Mouse (Mus musculus) thymus, postnatal 4 days (tissue): Measurements from ENCODE around the gene Pgr.

Source experiments
- DNase-seq: peaks from one replicate; pipeline ENCODE4 v3.0.0; 2021

The Pgr gene

DNA sequence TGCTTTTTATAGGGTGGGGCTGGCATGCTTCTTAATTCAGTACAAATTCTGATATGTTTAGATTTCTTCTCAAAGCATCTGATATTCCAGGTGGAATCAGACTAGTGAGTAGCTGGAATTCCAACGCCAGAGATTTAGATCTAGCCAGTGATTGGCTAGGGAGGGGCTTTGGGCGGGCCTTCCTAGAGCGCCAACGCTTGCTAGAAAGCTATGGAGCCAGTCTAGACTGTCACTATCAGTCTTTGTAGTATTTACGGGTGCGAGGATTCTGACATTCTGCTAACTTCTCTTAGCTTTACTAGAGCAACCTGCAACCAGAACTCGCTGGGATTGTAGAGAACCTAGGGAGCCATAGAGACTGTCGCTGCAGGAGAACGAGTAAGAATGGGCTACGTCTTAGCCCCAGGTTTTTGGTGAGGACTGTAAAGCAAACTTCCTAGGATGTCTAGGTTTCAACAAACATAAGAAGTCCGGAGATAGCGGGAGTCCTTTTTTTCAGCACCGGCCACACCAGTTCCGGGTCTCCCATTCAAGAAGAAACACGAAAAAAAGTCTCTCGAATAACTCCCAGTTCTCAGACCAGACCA lies at the start of gene Pgr:
Gene Pgr (plus strand): TSS at position 218 of the 587 bp plus-strand sequence.
- no peak for DNase-seq

DNA sequence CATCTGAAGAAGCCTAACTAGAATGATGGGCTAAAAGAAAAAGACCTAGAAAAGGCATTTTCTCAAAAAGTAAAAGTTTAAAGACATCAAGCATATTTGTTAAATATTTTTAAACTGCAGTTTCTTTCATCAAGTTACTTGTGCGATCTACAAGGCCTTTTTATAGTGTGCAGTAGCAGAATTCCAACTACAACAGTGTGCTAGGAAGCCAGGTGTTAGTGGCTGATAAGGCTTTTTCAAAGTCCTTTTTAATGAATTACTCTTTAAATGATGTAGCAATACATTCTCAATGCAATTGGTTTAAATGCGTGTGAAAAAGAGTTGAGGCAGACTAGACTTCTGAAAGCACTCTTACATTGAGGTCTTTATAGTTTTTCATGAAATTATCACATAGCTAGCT lies 42.2 kb upstream of the Pgr start:
- DNase-seq = no peak

DNA sequence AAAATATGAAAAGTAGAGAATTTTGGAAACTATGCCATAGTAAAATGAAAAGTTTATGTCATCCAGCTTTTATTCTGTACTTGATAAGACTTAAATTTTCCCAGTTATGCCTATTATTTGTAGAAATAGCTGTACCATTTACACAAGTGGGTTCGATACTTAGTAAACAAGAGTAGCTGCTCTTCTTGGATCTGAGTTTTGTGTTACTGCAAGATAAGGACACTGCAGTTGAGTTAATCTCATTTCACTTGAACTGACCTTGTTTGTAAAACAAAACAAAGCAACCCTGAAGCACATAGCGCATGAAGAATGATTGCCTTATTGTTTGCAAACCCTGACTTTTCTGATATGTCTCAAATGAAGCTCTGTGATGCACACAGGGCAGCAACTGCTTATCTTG lies 31.1 kb upstream of the Pgr start:
- DNase-seq = no peak

DNA sequence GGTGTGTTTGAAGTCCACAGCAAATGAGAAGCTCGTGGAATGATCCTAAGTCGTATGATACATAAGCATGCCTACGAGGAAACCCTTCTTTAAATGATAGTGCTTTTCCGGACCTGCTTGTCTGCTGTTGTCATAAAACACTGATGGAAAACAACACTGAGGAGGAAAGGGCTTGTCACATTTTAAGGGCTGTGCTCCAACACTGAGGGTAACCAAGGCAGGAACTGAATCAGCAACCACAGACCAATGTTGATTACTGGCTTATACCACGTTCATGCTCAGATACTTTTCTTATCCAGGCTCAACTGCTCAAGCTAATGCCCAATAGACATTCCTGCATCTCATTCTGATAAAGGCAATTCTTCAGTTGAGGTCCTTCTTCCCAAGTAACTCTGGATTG lies 4.4 kb upstream of the Pgr start:
- no peak for DNase-seq

DNA sequence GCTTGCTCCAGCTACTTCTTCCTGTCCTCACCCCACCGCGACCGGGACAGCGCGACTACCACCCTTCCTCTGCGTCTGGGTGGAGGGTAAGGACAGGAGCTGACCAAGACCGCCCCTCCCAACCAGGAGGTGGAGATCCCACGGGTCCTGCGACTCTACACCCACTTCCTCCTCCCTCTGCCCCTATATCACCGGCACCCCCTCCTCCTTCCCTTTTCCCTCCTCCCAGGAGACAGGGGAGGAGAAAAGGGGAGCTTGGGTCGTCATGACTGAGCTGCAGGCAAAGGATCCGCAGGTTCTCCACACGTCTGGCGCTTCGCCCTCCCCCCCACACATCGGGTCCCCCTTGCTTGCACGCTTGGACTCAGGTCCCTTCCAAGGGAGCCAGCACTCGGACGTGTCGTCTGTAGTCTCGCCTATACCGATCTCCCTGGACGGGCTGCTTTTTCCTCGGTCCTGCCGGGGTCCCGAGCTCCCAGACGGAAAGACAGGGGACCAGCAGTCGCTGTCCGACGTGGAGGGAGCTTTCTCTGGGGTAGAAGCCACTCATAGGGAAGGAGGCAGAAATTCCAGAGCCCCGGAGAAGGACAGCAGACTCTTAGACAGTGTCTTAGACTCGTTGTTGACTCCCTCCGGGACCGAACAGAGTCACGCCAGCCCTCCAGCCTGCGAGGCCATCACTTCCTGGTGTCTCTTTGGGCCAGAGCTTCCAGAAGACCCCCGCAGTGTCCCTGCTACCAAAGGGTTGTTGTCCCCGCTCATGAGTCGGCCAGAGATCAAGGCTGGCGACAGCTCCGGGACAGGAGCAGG lies 775 bp downstream of the Pgr start:
- DNase-seq = peak; percentile 9

GRCm38 (mm10) chr9:8901013-8901646 lies 1.5 kb downstream of the Pgr start:
- peak; percentile 6 for DNase-seq

DNA sequence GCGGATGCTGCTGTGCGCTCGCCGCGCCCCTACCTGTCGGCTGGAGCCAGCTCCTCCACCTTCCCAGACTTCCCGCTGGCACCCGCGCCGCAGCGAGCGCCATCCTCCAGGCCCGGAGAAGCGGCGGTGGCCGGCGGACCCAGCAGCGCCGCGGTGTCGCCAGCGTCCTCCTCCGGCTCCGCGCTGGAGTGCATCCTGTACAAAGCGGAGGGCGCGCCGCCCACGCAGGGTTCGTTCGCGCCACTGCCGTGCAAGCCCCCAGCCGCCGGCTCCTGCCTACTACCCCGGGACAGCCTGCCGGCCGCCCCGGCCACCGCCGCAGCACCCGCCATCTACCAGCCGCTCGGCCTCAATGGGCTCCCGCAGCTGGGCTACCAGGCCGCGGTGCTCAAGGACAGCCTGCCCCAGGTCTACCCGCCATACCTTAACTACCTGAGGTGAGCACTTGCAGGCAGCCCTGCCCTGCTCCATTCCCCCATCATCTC lies 2.1 kb downstream of the Pgr start:
- peak; percentile 20 for DNase-seq

DNA sequence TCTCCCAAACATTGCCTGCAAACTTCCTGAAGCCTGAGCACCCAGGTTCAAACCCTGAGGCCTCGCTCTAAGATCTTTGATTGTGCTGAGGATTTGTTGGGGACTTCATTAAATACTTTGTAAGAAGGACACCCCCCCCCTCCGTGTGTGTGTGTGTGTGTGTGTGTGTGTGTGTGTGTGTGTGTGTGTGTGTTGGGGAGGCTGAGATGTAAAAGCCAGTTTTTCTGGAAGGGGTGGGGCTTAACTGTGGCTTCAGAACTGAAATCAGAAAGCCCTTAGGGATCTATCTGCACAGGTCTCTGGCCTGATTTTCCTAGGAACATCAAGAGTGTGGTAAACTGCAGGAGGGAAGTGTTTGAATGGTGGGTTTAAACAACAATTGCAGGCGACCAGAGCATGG lies 2.6 kb downstream of the Pgr start:
- no peak for DNase-seq

GRCm38 (mm10) chr9:8927561-8927960 lies 27.9 kb downstream of the Pgr start:
- no peak for DNase-seq

GRCm38 (mm10) chr9:8937753-8938152 lies 38.1 kb downstream of the Pgr start:
- no peak for DNase-seq

- DNase-seq = no peak
Measured at GRCm38 (mm10) chr9:8953306-8953705, 53.7 kb downstream of the Pgr start.

- peak; percentile 17 for DNase-seq
Measured at GRCm38 (mm10) chr9:8964512-8965133, 65.0 kb downstream of the Pgr start.

GRCm38 (mm10) chr9:8970240-8970639 lies 70.6 kb downstream of the Pgr start:
- no peak for DNase-seq

DNA sequence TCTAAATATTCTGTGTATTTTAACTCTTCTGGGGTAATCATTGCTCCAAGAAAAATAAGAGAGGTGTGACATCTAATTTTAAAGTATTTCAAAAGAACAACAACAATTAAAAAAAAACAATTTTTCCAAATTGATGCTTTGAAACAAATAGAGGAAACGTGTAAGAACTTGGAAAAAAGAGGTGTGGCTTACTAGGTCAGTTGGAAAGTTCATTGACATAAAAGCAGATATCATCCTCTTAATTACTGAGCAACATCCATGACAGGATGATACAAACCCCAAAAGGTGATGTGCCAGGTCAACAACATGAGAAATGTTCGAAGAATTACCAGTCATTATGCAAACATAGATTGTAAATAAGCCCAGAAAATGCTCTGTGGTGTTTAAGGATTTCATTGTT lies 71.9 kb downstream of the Pgr start, which contains the start of gene Gm16485:
Gene Gm16485 (plus strand): TSS at position 301 of the 400 bp plus-strand sequence.
- DNase-seq = no peak

- DNase-seq = no peak
Measured at GRCm38 (mm10) chr9:8977775-8978174, 78.1 kb downstream of the Pgr start.

GRCm38 (mm10) chr9:8982315-8982714 lies 82.7 kb downstream of the Pgr start:
- no peak for DNase-seq

DNA sequence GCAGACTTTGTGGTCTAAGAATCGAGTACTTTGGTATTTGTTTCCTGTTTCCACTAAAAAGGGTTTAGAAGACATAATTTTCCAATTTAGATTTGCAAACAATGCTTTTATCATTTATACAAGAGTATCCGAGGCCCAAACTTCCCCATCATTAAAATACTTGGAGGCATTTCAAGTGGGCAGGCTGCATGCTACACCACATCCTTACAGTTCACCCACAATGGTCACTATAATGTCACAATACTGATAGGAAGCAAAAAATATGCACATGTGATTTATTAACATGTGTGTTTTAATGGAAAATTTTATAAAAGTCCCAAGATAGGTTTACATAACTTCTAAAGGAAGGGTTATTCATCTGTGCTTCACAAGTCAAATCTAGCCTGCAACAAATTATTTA lies 96.9 kb downstream of the Pgr start:
- no peak for DNase-seq

DNA sequence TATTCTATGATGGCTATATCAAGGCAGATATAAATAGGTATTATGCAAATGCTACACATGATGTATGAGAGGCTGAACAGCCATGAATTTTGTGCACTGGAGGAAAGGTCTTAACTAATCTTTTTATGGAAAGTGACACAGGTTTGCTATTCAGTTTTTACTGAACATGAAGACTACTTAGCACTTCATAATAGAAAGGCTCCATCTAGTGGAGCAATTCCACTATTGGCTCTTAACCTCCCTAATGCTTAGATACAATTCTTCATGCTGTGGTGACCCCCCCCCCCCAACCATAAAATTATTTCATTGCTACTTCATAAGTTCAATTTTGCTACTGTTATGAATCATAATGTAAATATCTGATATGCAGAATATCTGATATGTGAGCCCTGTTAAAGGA lies 101.5 kb downstream of the Pgr start:
- no peak for DNase-seq

- DNase-seq = no peak
Measured at GRCm38 (mm10) chr9:9015108-9015507, 115.5 kb downstream of the Pgr start.
